Mouse (Mus musculus): Measurements from ENCODE around the gene Atxn1.

Gene Atxn1

GRCm38 (mm10) chr13:45964853-45965593 lies at the start of gene Atxn1:
TSS of gene Atxn1 (minus strand) at chr13:45965008.
- peak; percentile 32 to 34 for DNase-seq (ENCODE audit: low spot score in 2 of 2)

DNA sequence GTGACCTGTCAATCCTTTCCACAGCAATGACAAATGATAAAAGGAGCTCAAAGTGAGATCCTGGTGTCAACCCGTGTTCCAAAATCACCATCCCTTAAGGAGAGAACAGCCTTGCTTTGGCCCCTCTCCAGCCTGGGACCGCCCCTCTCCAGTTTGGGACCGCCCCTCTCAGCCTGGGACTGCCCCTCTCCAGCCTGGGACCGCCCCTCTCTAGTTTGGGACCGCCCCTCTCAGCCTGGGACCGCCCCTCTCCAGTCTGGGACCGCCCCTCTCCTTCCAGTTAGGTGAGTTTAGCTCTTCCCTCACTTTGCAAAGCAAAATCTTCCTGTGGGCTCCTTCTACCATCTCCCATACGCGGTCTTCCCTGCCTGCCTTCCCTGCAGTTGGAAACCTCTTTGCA lies 46.4 kb upstream of the Atxn1 start:
- no peak for DNase-seq (ENCODE audit: low spot score in 2 of 2)

GRCm38 (mm10) chr13:46010075-46010474 lies 45.3 kb upstream of the Atxn1 start:
- DNase-seq (ENCODE audit: low spot score in 2 of 2) = no peak

GRCm38 (mm10) chr13:46008831-46009666 lies 44.2 kb upstream of the Atxn1 start:
- no peak for DNase-seq (ENCODE audit: low spot score in 2 of 2)

- DNase-seq (ENCODE audit: low spot score in 2 of 2) = peak in 1 of 2 experiments; percentile 24
Measured at GRCm38 (mm10) chr13:46006211-46007102, 41.6 kb upstream of the Atxn1 start.

DNA sequence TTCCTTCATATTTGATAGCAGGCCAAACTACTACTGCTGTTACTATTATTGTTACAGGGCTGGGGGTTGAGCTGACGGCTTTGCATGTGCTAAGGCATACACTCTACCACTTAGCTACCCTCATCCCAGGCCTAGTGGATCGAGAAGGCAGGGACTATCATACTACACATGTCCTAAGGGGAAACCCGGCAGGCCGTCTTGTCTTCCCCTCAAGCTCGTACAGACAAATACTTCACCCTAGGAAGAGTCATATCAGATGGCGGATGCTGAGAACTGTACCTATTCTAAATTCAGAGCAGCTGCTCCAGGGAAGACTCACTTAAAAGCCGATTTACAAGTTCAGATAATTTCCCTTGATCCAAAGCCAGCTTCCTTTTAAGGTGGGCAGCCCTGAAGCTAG lies 40.8 kb upstream of the Atxn1 start:
- DNase-seq (ENCODE audit: low spot score in 2 of 2) = no peak

GRCm38 (mm10) chr13:46001356-46001755 lies 36.5 kb upstream of the Atxn1 start:
- DNase-seq (ENCODE audit: low spot score in 2 of 2) = no peak

DNA sequence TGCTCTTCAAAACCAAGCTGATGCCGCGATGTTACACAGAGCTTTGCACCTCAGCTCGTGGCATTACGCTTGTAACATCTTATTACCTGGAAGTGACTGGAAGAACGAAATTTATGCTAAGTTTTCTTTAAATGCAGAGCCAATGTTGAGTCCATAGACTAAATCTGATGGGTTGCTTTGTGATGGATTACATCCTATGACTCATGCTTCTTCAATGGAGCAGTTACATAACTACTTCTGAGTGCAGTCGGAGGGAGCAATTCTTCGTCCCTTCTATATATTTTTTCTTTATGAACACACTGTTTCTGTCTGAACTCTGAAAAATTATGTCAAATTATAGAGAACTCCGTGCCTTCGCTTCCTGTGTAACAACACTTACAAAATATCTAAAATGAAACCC lies 28.1 kb upstream of the Atxn1 start:
- no peak for DNase-seq (ENCODE audit: low spot score in 2 of 2)

- no peak for DNase-seq (ENCODE audit: low spot score in 2 of 2)
Measured at GRCm38 (mm10) chr13:45990486-45990885, 25.7 kb upstream of the Atxn1 start.

DNA sequence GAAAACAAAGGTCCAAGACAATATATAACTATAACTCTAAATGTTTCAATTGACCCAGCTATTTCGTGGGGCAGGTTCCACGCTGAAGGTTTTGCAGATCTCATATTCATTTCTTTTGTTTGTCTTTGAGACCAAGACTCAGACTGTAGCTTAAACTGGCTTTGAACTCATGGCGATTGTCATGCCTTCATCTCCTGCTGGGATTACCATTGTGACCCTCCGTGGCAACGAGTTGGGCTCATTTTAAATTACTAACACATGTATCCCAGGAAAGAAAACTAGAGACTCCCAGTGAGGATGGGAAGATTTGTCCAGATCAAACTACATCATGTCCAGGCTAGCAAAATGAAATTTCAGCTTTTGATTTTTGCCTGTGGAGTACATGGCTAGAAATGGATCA lies 14.4 kb upstream of the Atxn1 start:
- DNase-seq (ENCODE audit: low spot score in 2 of 2) = no peak

GRCm38 (mm10) chr13:45976894-45977293 lies 12.1 kb upstream of the Atxn1 start:
- DNase-seq (ENCODE audit: low spot score in 2 of 2) = no peak

- DNase-seq (ENCODE audit: low spot score in 2 of 2) = no peak
Measured at GRCm38 (mm10) chr13:45974651-45975050, 9.8 kb upstream of the Atxn1 start.

DNA sequence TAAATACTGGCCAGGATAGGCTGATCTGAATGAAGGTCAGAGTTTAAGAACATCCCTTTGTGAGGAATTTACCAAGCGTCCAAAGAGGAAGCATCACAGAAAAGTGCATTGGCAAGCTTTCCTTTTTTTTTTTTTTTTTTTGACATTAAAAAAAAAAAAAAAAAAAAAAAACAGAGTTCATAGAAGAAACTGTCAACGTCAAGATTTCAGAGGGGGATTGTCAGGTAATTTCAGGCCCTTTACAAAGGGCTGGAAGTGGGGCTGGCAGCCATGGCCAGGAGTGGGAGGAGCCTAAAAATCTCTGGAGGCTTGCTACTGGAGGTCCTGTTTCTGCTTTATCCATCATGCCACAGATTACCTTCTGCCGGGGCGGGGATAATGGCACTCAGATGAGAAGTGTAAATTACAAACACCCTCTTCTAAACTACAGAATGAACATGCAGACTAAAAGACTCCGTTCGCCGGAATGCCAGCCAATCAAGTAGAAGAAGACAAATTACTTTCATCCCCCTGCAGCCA lies 9.2 kb upstream of the Atxn1 start:
- DNase-seq (ENCODE audit: low spot score in 2 of 2) = no peak

- no peak for DNase-seq (ENCODE audit: low spot score in 2 of 2)
Measured at GRCm38 (mm10) chr13:45970920-45971536, 6.2 kb upstream of the Atxn1 start.

GRCm38 (mm10) chr13:45968206-45968605 lies 3.4 kb upstream of the Atxn1 start:
- DNase-seq (ENCODE audit: low spot score in 2 of 2) = no peak

GRCm38 (mm10) chr13:45967371-45967770 lies 2.6 kb upstream of the Atxn1 start:
- DNase-seq (ENCODE audit: low spot score in 2 of 2) = no peak

- DNase-seq (ENCODE audit: low spot score in 2 of 2) = no peak
Measured at GRCm38 (mm10) chr13:45966586-45966985, 1.8 kb upstream of the Atxn1 start.

DNA sequence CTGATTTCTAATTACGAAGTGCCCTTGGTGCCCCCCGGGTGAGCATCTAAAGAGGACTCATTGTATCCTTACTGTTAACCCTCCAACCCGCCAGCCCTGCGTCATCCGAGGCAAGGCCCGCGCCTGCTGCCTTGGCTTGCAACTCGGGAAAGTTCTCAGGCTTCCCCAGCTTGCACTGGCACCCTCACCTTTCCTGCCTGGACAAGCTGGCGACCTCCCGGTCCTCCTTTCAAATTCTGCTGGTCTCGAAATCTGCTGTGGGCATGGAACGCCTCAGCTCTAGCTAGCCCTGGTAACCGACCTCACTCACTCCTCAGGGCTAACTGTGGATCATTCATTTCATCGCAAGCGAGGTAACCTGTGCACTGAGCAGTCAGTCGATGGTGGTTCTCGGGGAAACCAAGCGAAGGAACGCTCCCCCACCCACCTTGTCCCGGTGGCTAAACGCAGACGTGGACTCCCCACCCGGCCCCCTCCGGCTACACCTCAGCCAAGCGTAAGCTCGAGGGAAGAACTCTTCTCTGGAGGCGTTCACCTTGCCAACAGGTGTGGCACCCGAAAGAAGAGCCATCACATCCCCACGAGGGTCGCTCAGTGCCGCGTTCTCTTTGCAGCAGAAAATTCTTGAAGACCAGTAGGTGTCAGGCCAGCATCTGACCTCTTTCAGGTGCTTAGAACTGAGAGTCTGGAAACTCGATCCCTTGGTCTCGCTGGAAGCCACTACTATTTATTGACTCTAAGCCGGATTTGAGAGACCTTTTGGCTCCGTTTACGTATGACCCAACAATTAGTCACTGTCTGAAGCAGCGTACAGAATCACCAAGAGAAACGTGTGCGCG lies 1.0 kb upstream of the Atxn1 start:
- DNase-seq (ENCODE audit: low spot score in 2 of 2) = peak; percentile 34 to 41

- DNase-seq (ENCODE audit: low spot score in 2 of 2) = no peak
Measured at GRCm38 (mm10) chr13:45964331-45964852, 416 bp downstream of the Atxn1 start.

Measured in frontal cortex, postnatal 25 days (tissue).